Mouse (Mus musculus): ENCODE results near the gene Usp51. TPM values are rescaled to one million over a fixed set of nuclear protein-coding genes. Genes with fewer than 3 reads are reported as not detected.
"Not testable (repeated sequence)": the region's sequence is repeated elsewhere in the genome, so short reads cannot be mapped to it uniquely, and the experiment has no call there.

The Usp51 gene
- polyA plus RNA-seq (2016; fragmentation: Nextera tagmentation; extraction: Ambion mirVana), result 0.96 and 1.5 TPM in 2 replicates

DNA sequence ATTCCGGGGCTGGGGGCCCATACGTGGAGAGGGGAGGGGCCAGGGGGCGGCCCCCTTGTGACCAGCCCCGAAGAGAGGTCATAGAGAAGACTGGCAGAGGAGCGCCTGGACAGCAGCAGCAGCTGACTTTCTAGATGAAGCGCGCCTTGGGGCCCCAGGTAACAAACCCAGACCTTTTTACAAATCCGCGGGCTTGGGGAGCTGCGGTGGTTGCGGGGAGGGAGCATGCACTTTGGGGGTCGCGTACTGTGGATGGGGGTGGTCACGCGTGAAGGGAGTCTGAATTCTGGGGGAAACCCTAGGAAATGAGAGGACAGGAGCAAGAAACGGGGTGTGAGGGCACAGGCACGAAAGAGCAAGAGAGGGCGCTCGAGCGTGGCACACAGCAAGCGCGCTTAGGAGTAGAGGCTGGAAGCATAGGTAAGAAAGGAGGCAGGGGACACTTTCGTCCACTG is at the start of gene Usp51:
TSS of gene Usp51 (plus strand) at position 83 of the 455 bp plus-strand sequence.
- 14% methylated on average over 23 of the region's 23 CpGs for WGBS
- H3K9ac ChIP-seq, result peak within 1 kb of the TSS; percentile 72
- H3K27ac ChIP-seq (ENCODE audit: poor library complexity, severe bottlenecking), result peak within 1 kb of the TSS; percentile 73
- H3K27me3 ChIP-seq (replicated peaks), result no peaks in the 10 kb centered on the region
- ATAC-seq (ENCODE audit: insufficient number of reproducible peaks, low FRiP score), result peak; percentile 63; the same call in 1 of the 2 replicates
- H3K36me3 ChIP-seq, result no peaks in the 10 kb centered on the region
- no peaks in the 10 kb centered on the region for H3K4me1 ChIP-seq (replicated peaks)
- H3K4me2 ChIP-seq, result peak within 1 kb of the TSS; percentile 75
- peak within 1 kb of the TSS; percentile 67 for H3K4me3 ChIP-seq
- 0 out of 2 replicates have a peak, but pooled peaks cover 5% of the 10 kb centered on the region for H3K9me3 ChIP-seq (replicated peaks)

DNA sequence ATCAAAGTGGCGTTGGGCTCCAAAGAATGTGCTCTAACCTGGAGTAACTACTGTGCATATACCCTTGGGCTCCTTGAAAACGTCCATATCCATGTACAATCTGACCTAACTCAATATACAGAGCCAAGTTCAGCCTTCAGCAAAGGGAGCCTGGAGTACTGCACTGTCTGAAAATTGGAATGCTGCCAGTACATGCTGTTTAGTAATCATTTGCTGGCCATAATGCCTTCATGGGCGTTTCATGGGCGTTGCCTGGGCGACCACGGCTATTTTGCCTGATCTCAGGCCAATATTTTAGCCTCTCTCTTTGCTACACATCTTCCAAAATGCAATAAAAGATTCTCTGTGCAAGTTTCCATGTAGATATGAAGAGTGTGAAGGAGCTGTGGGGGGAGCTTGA is 36.7 kb upstream of the Usp51 start:
- H3K27me3 ChIP-seq (replicated peaks), result no peaks in the 10 kb centered on the region
- H3K4me1 ChIP-seq (replicated peaks), result peaks cover 2% of the 10 kb centered on the region; the same call in 1 of the 2 replicates
- H3K4me2 ChIP-seq, result no peak overlapping the region
- H3K27ac ChIP-seq (ENCODE audit: poor library complexity, severe bottlenecking), result no peak overlapping the region
- H3K4me3 ChIP-seq, result no peak overlapping the region
- H3K9ac ChIP-seq, result no peak overlapping the region
- ATAC-seq (ENCODE audit: insufficient number of reproducible peaks, low FRiP score), result no peak
- H3K36me3 ChIP-seq, result no peaks in the 10 kb centered on the region
- no peaks in the 10 kb centered on the region for H3K9me3 ChIP-seq (replicated peaks)
- 78% methylated on average over 6 of the region's 6 CpGs for WGBS

DNA sequence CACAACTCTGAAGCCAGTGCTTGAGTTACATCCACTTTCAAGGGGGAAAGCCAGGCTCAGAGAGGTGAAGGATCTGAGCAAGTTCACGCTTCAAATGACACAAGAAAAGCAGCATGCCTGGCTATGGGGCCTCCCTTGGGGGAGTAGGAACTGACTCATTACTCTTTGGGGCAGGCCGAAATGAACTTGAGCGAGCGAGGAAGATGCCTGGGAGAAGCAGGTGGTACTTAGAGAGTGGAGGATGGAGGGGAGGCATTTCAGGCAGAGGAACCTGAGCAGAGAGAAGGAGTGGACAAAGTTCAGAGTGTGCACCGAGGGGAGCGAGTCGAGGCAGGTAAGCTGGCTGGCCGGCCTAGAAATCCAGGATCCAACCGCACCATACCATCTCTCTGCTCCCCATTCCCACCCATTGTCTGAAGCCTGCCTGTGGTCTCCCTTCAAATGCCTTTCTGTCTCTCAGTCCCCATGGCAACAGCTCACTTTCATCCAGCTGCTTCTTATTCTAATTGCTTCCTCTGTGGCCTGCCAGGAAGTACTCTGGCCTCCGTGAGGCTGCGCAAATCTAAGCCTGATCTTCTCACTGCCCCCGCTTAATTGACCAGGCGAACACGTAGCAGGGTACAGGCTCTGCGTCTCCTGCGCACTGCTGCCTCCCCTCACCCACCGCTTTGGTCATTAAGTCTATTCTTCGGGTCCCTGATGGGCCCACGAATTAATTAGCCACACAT is 32.6 kb upstream of the Usp51 start:
- peak overlapping the region; percentile 50 for H3K4me2 ChIP-seq
- 44% methylated on average over 6 of the region's 19 CpGs for WGBS

DNA sequence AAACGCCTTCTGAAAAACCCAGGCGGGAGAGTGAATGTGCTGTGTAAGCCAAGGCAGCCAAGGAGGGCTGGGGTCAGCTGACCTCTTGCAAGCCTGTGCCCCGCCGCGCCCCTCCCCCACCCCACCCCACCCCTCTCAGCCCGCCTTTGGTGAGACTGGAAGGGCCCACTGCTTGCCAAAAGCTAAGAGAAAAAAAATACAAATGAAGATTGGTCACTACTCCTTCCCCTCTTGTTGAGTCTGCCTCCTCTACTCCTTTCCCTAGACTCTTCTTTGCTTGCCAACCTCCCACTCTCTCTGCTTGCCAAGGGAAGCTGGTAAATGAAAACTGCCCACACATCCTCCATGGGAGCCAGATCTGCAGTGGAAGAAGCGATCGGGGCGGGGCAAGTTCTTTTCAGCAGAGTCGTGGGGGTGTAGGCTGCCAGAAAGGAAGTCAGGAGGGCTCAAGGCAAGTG is 32.0 kb upstream of the Usp51 start:
- WGBS, result 22% methylated on average over 7 of the region's 10 CpGs
- Histone ChIP-seq H3K4me2 (peak overlapping the region; percentile 50), H3K4me3 (0 out of 2 replicates have a peak overlapping the region, but pooled peaks have one; percentile 8), H3K9ac (no peak overlapping the region), H3K4me1 (replicated peaks) (peaks cover 2% of the 10 kb centered on the region; the same call in 1 of the 2 replicates), H3K27ac (ENCODE audit: poor library complexity, severe bottlenecking) (no peak overlapping the region), H3K36me3 (no peaks in the 10 kb centered on the region), H3K27me3 (replicated peaks) (no peaks in the 10 kb centered on the region), H3K9me3 (replicated peaks) (no peaks in the 10 kb centered on the region)
- ATAC-seq (ENCODE audit: insufficient number of reproducible peaks, low FRiP score), result peak; percentile 33; the same call in 1 of the 2 replicates

More for the DNA sequence above, 32.6 kb upstream of the Usp51 start:
- not testable (repeated sequence) for H3K4me1 ChIP-seq (replicated peaks); H3K9me3 ChIP-seq (replicated peaks); H3K27me3 ChIP-seq (replicated peaks); H3K27ac ChIP-seq (ENCODE audit: poor library complexity, severe bottlenecking); H3K9ac ChIP-seq; H3K36me3 ChIP-seq
- 0 out of 2 replicates have a peak, but pooled peaks have one; percentile 18 for ATAC-seq (ENCODE audit: insufficient number of reproducible peaks, low FRiP score)
- 0 out of 2 replicates have a peak overlapping the region, but pooled peaks have one; percentile 8 for H3K4me3 ChIP-seq

DNA sequence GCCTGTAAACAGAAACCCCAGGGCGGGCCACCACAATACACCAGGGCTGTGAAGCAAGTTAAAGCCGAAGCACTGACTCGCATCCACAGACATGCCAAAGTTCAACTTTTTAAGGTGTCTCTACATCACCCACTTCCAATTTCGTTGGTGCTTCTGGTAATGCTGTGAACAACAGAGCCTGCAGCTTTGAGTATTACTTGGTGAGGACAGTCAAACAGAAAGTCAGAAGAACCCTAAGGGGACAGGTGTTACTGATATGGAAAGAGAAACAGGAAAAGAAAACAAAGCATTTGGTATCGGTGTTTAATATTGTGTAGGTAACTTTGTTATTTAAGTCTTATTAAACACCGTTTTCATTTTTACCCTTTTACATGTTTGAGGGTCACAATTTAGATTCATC is 29.7 kb upstream of the Usp51 start:
- no peaks in the 10 kb centered on the region for H3K27me3 ChIP-seq (replicated peaks)
- no peak for ATAC-seq (ENCODE audit: insufficient number of reproducible peaks, low FRiP score)
- H3K4me2 ChIP-seq, result no peak overlapping the region
- H3K4me1 ChIP-seq (replicated peaks), result peaks cover 2% of the 10 kb centered on the region; the same call in 1 of the 2 replicates
- 83% methylated on average over 6 of the region's 6 CpGs for WGBS
- H3K36me3 ChIP-seq, result no peaks in the 10 kb centered on the region
- H3K4me3 ChIP-seq, result no peak overlapping the region
- no peak overlapping the region for H3K9ac ChIP-seq
- H3K27ac ChIP-seq (ENCODE audit: poor library complexity, severe bottlenecking), result no peak overlapping the region
- H3K9me3 ChIP-seq (replicated peaks), result no peaks in the 10 kb centered on the region

DNA sequence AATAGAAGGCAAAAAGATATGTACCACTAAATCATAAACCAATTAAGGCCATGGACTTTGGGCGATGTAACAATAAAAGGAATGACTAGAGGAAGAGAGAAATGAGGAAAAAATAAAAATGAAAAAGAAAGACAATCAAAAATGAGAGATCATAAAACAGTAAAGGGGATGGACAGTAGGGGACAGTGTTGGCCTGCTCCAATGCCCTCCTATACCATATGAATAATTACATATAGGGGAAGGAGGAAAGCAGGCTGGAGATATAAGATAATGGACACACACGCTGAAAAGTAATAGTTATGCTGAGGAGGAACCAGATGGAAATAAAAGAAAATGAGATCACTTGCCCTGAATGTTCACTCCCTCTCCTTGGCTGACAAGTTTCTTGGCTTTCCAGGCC is 21.3 kb upstream of the Usp51 start:
- H3K4me2 ChIP-seq, result no peak overlapping the region
- H3K4me1 ChIP-seq (replicated peaks), result no peaks in the 10 kb centered on the region
- H3K9ac ChIP-seq, result no peak overlapping the region
- H3K27ac ChIP-seq (ENCODE audit: poor library complexity, severe bottlenecking), result no peak overlapping the region
- H3K36me3 ChIP-seq, result no peaks in the 10 kb centered on the region
- ATAC-seq (ENCODE audit: insufficient number of reproducible peaks, low FRiP score), result no peak
- H3K27me3 ChIP-seq (replicated peaks), result no peaks in the 10 kb centered on the region
- 49% methylated on average over 2 of the region's 2 CpGs for WGBS
- no peak overlapping the region for H3K4me3 ChIP-seq
- H3K9me3 ChIP-seq (replicated peaks), result no peaks in the 10 kb centered on the region

DNA sequence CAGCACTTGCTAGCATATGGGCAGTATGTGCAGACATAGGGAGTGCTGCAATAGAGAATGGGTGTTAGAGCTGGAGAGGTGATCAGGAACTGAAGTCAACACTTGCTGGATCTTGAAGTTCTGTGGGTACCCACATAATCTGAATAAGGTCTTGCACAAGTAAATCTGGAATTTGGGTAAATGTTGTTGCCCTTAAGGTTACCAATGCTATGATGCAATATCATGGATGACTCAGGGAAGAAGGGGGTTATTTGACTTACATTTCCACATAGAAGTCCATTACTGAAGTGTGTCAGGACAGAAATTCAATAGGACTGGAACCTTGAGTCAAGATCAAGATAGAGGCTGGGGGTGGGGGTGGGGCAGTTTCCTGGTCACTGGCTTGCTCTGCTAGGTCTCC is 16.4 kb upstream of the Usp51 start:
- H3K36me3 ChIP-seq; H3K4me2 ChIP-seq; H3K4me3 ChIP-seq; H3K27me3 ChIP-seq (replicated peaks); H3K9me3 ChIP-seq (replicated peaks); H3K9ac ChIP-seq; H3K27ac ChIP-seq (ENCODE audit: poor library complexity, severe bottlenecking); ATAC-seq (ENCODE audit: insufficient number of reproducible peaks, low FRiP score); H3K4me1 ChIP-seq (replicated peaks): not testable (repeated sequence)

DNA sequence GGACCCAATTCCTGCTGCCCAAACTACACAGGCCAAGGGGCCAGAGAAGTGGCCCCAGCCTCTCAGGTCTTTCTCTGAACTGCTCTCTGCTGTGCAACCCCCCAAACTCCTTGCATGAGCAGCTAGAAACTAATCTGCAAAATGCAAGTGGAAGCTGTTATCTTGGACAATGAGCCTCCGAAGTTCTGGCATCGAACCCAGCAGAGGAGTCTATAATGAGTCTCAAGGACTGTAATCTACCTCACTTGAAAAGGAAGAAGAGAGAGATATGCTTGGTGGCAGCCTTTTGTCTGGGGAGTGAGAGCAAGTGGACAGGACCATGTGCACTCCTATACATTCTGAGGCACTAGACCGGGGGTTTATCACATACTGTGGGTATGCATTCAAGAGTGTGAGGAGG is 10.2 kb upstream of the Usp51 start:
- no CpG with 5 or more reads among the region's 3 CpGs for WGBS
- not testable (repeated sequence) for H3K9ac ChIP-seq; H3K27me3 ChIP-seq (replicated peaks); H3K9me3 ChIP-seq (replicated peaks); H3K36me3 ChIP-seq; H3K4me3 ChIP-seq; H3K4me1 ChIP-seq (replicated peaks); H3K27ac ChIP-seq (ENCODE audit: poor library complexity, severe bottlenecking); H3K4me2 ChIP-seq; ATAC-seq (ENCODE audit: insufficient number of reproducible peaks, low FRiP score)

DNA sequence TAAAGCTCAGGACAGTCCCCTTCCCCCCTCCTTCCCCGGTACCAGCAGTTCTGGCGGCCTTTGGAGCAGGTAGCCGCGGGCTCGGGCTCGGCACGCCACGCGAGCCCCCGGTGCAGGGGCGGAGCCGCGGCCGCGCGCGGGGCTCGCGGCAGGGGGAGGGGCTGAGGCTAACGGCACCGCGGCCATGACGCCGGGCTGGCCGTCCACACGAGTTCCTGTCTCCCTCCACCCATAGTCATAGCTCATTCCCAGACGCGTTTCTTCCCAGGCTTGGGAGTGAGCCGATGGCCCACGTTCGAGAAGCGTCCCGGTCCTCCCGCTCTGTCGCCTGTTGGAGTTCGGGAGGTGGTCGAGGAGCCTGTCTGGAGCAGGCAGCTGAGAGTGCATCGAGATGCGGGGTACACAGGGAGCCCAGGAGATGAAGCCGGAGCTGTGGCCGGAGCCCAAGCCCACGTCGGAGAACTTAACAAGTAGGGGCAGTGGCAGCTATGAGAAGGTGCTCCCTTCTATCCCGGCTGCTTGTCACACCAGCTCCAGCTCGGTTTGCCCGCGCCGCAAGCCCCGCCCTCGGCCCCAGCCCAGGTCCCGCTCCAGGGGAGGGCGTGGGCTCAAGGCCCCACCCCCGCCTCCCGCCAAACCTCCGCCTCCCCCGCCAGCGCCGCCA is 884 bp downstream of the Usp51 start:
- peak overlapping the region; percentile 72 for H3K9ac ChIP-seq
- 13% methylated on average over 55 of the region's 58 CpGs for WGBS
- no peaks in the 10 kb centered on the region for H3K4me1 ChIP-seq (replicated peaks)
- H3K27ac ChIP-seq (ENCODE audit: poor library complexity, severe bottlenecking), result peak overlapping the region; percentile 73
- H3K36me3 ChIP-seq, result no peaks in the 10 kb centered on the region
- no peaks in the 10 kb centered on the region for H3K27me3 ChIP-seq (replicated peaks)
- H3K4me2 ChIP-seq, result peak overlapping the region; percentile 75
- H3K9me3 ChIP-seq (replicated peaks), result 0 out of 2 replicates have a peak, but pooled peaks cover 5% of the 10 kb centered on the region
- H3K4me3 ChIP-seq, result peak overlapping the region; percentile 67
- ATAC-seq (ENCODE audit: insufficient number of reproducible peaks, low FRiP score), result peak; percentile 90

DNA sequence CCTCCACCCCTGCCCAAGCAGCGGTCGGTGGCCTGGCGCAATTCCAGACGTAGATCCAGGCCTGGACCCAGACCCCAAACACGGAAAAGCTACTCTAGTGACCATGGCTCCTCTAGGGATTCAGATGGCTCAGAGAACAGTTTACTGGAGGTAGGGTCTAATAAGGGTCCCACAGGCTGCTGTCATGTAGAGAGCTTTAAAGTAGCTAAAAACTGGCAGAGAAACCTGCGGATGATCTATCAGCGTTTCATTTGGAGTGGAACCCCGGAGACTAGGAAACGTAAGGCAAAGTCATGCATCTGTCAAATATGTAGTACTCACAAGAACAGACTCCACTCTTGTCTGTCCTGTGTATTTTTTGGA is 1.4 kb downstream of the Usp51 start:
- WGBS, result 26% methylated on average over 9 of the region's 9 CpGs
- H3K36me3 ChIP-seq, result no peaks in the 10 kb centered on the region
- peak overlapping the region; percentile 67 for H3K4me3 ChIP-seq
- no peak overlapping the region for H3K27ac ChIP-seq (ENCODE audit: poor library complexity, severe bottlenecking)
- peak overlapping the region; percentile 72 for H3K9ac ChIP-seq
- no peaks in the 10 kb centered on the region for H3K4me1 ChIP-seq (replicated peaks)
- peak overlapping the region; percentile 75 for H3K4me2 ChIP-seq
- no peaks in the 10 kb centered on the region for H3K27me3 ChIP-seq (replicated peaks)
- no peak for ATAC-seq (ENCODE audit: insufficient number of reproducible peaks, low FRiP score)
- H3K9me3 ChIP-seq (replicated peaks), result 0 out of 2 replicates have a peak, but pooled peaks cover 5% of the 10 kb centered on the region

DNA sequence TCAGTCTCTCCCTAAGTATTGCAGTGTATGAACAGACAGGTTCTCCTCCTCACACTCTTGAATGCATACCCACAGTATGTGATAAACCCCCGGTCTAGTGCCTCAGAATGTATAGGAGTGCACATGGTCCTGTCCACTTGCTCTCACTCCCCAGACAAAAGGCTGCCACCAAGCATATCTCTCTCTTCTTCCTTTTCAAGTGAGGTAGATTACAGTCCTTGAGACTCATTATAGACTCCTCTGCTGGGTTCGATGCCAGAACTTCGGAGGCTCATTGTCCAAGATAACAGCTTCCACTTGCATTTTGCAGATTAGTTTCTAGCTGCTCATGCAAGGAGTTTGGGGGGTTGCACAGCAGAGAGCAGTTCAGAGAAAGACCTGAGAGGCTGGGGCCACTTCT is 19.0 kb downstream of the Usp51 start:
- ATAC-seq (ENCODE audit: insufficient number of reproducible peaks, low FRiP score); H3K9me3 ChIP-seq (replicated peaks); H3K36me3 ChIP-seq; H3K4me2 ChIP-seq; H3K4me3 ChIP-seq; H3K9ac ChIP-seq; H3K4me1 ChIP-seq (replicated peaks); H3K27me3 ChIP-seq (replicated peaks); H3K27ac ChIP-seq (ENCODE audit: poor library complexity, severe bottlenecking): not testable (repeated sequence)
- WGBS, result no CpG with 5 or more reads among the region's 3 CpGs
